Mouse (Mus musculus) ovary, adult 10 weeks (tissue): Measurements from ENCODE around the gene Gm21317. TPM values are rescaled to one million over a fixed set of nuclear protein-coding genes. Genes with fewer than 3 reads are reported as not detected.

Source experiments
- polyA plus RNA-seq: library from polyadenylated mRNA; stranded (reverse); fragments of 350-450 nt; fragmentation: Illumina TruSeq; extraction: RNeasy Lipid Tissue Mini Kit (QIAGEN cat#74804); gene quantifications from one replicate; pipeline ENCODE4 v1.2.3, GENCODE M21; 2014

Gm21317 gene
- not detected for polyA plus RNA-seq

GRCm38 (mm10) chrY:82224927-82225326, at the start of gene Gm21317:
TSS of gene Gm21317 (plus strand) at chrY:82225227.

